Mouse (Mus musculus) forebrain, embryonic 13.5 days (tissue): ENCODE results near the gene Pfkm. TPM values are rescaled to one million over a fixed set of nuclear protein-coding genes. Genes with fewer than 3 reads are reported as not detected.

Experiments used
- ATAC-seq: fragments of 200-750 bp; cut with Nextera tagmentation; 2 replicates; pipeline ENCODE4 v1.8.0; 2017
- H3K27ac ChIP-seq: fragments of 300-500 bp; sonication (generic); 2 replicates; pipeline ENCODE4 v1.5.1; 2015; ENCODE audit warnings: inconsistent platforms, mild to moderate bottlenecking, moderate library complexity
- H3K27me3 ChIP-seq: fragments of 300-500 bp; sonication (generic); 2 replicates; pipeline ENCODE4 v1.6.1; 2015; ENCODE audit warnings: mild to moderate bottlenecking, inconsistent platforms
- H3K36me3 ChIP-seq: fragments of 300-500 bp; sonication (generic); 2 replicates; pipeline ENCODE4 v1.6.1; 2015; ENCODE audit warnings: mild to moderate bottlenecking, inconsistent platforms; ENCODE audit not compliant: poor library complexity, severe bottlenecking
- H3K4me1 ChIP-seq: fragments of 300-500 bp; sonication (generic); 2 replicates; pipeline ENCODE4 v1.6.1; 2015; ENCODE audit warnings: inconsistent platforms
- H3K4me2 ChIP-seq: fragments of 300-500 bp; sonication (generic); 2 replicates; pipeline ENCODE4 v1.6.1; 2015; ENCODE audit warnings: inconsistent platforms, mild to moderate bottlenecking, moderate library complexity
- H3K4me3 ChIP-seq: fragments of 300-500 bp; sonication (generic); 2 replicates; pipeline ENCODE4 v1.5.1; 2015; ENCODE audit warnings: mild to moderate bottlenecking, inconsistent platforms
- H3K9ac ChIP-seq: fragments of 300-500 bp; sonication (generic); 2 replicates; pipeline ENCODE4 v1.6.1; 2015; ENCODE audit warnings: mild to moderate bottlenecking, inconsistent platforms
- H3K9me3 ChIP-seq: fragments of 300-500 bp; sonication (generic); replicated peaks from 2 replicates; pipeline ENCODE4 v1.6.1; 2016; ENCODE audit warnings: inconsistent platforms
- WGBS: fragments of 180-500 bp; shearing (Covaris S2); methylation state at CpG from one replicate; pipeline ENCODE4 v1.1.7; 2015; 5-methylcytosine and 5-hydroxymethylcytosine counted together
- polyA plus RNA-seq: library from polyadenylated mRNA; unstranded; fragments of >200 nt; fragmentation: Nextera tagmentation; extraction: Ambion mirVana; gene quantifications from 2 replicates; pipeline ENCODE4 v1.2.1, GENCODE M21; 2015

Gene Pfkm
- polyA plus RNA-seq, 1 experiment from 2014 or later = 57.7 TPM

GRCm38 (mm10) chr15:98131451-98131850, 39.1 kb downstream of the Pfkm start:
- H3K36me3 ChIP-seq = peaks cover 100% of the 10 kb centered on the region
- no peak overlapping the region for H3K27ac ChIP-seq
- H3K9me3 ChIP-seq = no peaks in the 10 kb centered on the region
- no peak overlapping the region for H3K9ac ChIP-seq
- H3K4me3 ChIP-seq = no peak overlapping the region
- no peaks in the 10 kb centered on the region for H3K27me3 ChIP-seq
- H3K4me1 ChIP-seq = no peaks in the 10 kb centered on the region
- 91% methylated on average over 7 of the region's 7 CpGs for WGBS
- ATAC-seq = no peak
- H3K4me2 ChIP-seq = no peak overlapping the region

DNA sequence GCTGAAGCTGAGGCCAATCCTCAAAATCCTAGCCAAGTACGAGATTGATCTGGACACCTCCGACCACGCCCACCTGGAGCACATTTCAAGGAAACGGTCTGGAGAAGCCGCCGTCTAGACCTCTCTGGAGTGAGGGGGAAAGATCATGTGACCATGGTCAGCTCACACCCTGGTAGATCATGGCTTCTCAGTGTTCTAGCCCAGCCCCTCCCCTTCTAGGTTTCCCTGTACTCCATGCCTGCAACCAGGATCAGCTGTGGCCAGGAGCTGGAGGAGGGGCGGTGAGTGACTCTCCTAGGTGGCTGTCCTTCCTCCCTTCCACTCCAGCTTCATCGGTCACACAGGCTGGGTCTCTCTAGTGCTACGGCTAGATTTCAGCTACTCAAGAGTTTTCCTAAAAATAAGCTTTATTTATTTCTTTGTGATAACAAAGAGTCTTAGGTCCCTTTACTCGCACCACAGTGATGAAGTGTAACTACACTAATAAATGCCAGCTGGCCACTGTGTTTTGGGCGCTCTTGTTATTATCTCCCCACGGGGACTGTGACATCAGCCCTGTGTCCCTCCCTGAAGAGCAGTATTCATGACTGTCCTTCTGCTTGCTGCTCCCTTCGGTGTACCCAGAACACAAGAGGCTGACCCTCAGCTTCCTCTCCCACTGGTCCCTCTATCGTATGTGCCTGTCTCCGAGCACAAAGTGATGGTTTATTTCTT, 39.7 kb downstream of the Pfkm start:
- no peak for ATAC-seq
- Histone ChIP-seq H3K9me3 (no peaks in the 10 kb centered on the region), H3K4me2 (no peak overlapping the region), H3K27me3 (no peaks in the 10 kb centered on the region), H3K4me3 (no peak overlapping the region), H3K9ac (no peak overlapping the region), H3K27ac (no peak overlapping the region), H3K4me1 (no peaks in the 10 kb centered on the region), H3K36me3 (peaks cover 100% of the 10 kb centered on the region)
- WGBS = 94% methylated on average over 15 of the region's 15 CpGs

DNA sequence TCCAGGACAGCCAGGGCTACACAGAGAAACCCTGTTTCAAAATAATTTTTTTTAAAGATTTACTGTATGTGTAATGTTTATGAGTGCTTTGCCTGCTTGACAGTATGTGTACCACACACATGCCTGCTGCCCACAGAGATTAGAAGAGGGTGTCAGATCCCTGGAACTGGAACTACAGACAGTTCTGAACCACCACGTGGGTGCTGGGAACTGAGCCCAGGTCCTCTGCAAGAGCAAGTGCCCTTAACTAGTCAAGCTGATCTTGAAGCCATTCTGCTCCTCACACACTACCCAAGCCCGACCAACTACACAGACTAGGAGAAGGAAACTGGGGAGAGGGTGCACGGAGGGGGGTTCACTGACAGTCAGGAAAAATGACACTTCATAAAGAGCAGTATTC, 41.1 kb downstream of the Pfkm start:
- WGBS = 95% methylated on average over 3 of the region's 3 CpGs
- Histone ChIP-seq H3K27me3 (no peaks in the 10 kb centered on the region), H3K9me3 (no peaks in the 10 kb centered on the region), H3K36me3 (peaks cover 98% of the 10 kb centered on the region), H3K27ac (no peak overlapping the region), H3K4me1 (no peaks in the 10 kb centered on the region), H3K4me3 (no peak overlapping the region), H3K4me2 (no peak overlapping the region), H3K9ac (no peak overlapping the region)
- ATAC-seq = no peak

- peaks cover 96% of the 10 kb centered on the region for H3K36me3 ChIP-seq
- no peaks in the 10 kb centered on the region for H3K27me3 ChIP-seq
- H3K27ac ChIP-seq = no peak overlapping the region
- no peak overlapping the region for H3K4me2 ChIP-seq
- H3K9me3 ChIP-seq = no peaks in the 10 kb centered on the region
- no peak for ATAC-seq
- WGBS = 91% methylated on average over 4 of the region's 4 CpGs
- no peak overlapping the region for H3K4me3 ChIP-seq
- no peaks in the 10 kb centered on the region for H3K4me1 ChIP-seq
- no peak overlapping the region for H3K9ac ChIP-seq
These were observed 41.6 kb downstream of the Pfkm start for GRCm38 (mm10) chr15:98134034-98134433.

- Histone ChIP-seq H3K9me3 (no peaks in the 10 kb centered on the region), H3K27me3 (no peaks in the 10 kb centered on the region), H3K4me3 (no peak overlapping the region), H3K4me1 (no peaks in the 10 kb centered on the region), H3K36me3 (peaks cover 95% of the 10 kb centered on the region), H3K4me2 (no peak overlapping the region), H3K9ac (no peak overlapping the region), H3K27ac (no peak overlapping the region)
- ATAC-seq = no peak
- WGBS = 66% methylated on average over 3 of the region's 3 CpGs
These were observed 42.3 kb downstream of the Pfkm start for GRCm38 (mm10) chr15:98134666-98135065.

- H3K4me3 ChIP-seq = no peak overlapping the region
These were observed 43.3 kb downstream of the Pfkm start for GRCm38 (mm10) chr15:98135671-98136070.

DNA sequence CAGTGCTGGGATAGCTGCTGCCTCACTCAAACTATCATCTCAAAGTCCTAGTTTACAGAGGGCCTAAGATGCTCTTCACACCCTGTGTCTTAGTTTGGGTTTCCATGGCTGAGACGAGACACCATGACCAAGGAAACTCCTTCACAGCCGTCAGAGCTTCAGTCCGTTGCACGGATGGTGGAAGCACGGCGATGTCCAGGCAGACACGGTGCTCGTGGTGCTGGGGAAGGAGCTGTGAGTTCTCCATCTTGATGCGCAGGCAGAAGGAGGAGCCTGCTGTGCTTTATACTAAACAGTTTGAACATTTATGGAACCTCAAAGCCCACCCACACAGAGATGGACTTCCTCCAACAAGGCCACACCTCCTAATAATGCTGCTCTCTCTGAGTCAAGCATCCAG, 44.5 kb downstream of the Pfkm start:
- Histone ChIP-seq H3K4me2 (no peak overlapping the region), H3K4me1 (no peaks in the 10 kb centered on the region), H3K27me3 (no peaks in the 10 kb centered on the region), H3K27ac (no peak overlapping the region), H3K9ac (no peak overlapping the region), H3K36me3 (peaks cover 93% of the 10 kb centered on the region), H3K4me3 (no peak overlapping the region), H3K9me3 (no peaks in the 10 kb centered on the region)
- ATAC-seq = no peak
- WGBS = 97% methylated on average over 9 of the region's 9 CpGs

More at GRCm38 (mm10) chr15:98135671-98136070, 43.3 kb downstream of the Pfkm start:
- no peak overlapping the region for H3K27ac ChIP-seq
- no peak overlapping the region for H3K9ac ChIP-seq
- 93% methylated on average over 13 of the region's 13 CpGs for WGBS
- no peaks in the 10 kb centered on the region for H3K4me1 ChIP-seq
- H3K27me3 ChIP-seq = no peaks in the 10 kb centered on the region
- H3K4me2 ChIP-seq = no peak overlapping the region
- H3K36me3 ChIP-seq = peaks cover 95% of the 10 kb centered on the region
- no peak for ATAC-seq
- H3K9me3 ChIP-seq = no peaks in the 10 kb centered on the region

DNA sequence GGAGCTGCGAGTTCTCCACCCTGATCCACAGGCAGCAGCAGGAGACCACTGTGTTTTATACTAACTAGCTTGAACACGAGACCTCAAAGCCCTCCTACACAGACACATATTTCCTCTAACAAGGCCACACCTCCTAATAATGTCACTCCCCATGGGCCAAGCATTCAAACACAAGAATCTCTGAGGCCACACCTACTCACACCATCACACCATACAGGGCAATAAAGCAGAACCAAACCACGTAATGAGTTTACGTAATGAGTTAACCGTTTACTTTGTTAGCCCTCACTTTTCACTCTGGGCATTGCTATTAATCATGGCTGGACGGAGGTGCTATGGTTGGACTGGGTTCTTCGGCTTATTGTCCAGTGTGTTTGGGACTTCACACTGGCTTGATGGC, 47.4 kb downstream of the Pfkm start:
- no peak for ATAC-seq

GRCm38 (mm10) chr15:98140809-98141208, 48.4 kb downstream of the Pfkm start:
- Histone ChIP-seq H3K4me1 (peaks cover 11% of the 10 kb centered on the region), H3K27me3 (no peaks in the 10 kb centered on the region), H3K9ac (no peak overlapping the region), H3K9me3 (no peaks in the 10 kb centered on the region), H3K4me2 (no peak overlapping the region), H3K27ac (no peak overlapping the region), H3K4me3 (no peak overlapping the region), H3K36me3 (peaks cover 61% of the 10 kb centered on the region)
- 94% methylated on average over 5 of the region's 5 CpGs for WGBS
- ATAC-seq = no peak

More for the DNA sequence above, 47.4 kb downstream of the Pfkm start:
- no peak overlapping the region for H3K4me3 ChIP-seq
- no peak overlapping the region for H3K4me2 ChIP-seq
- H3K9me3 ChIP-seq = no peaks in the 10 kb centered on the region
- WGBS = 78% methylated on average over 7 of the region's 7 CpGs
- H3K4me1 ChIP-seq = peaks cover 8% of the 10 kb centered on the region
- peaks cover 72% of the 10 kb centered on the region for H3K36me3 ChIP-seq
- no peak overlapping the region for H3K9ac ChIP-seq
- H3K27me3 ChIP-seq = no peaks in the 10 kb centered on the region
- no peak overlapping the region for H3K27ac ChIP-seq

DNA sequence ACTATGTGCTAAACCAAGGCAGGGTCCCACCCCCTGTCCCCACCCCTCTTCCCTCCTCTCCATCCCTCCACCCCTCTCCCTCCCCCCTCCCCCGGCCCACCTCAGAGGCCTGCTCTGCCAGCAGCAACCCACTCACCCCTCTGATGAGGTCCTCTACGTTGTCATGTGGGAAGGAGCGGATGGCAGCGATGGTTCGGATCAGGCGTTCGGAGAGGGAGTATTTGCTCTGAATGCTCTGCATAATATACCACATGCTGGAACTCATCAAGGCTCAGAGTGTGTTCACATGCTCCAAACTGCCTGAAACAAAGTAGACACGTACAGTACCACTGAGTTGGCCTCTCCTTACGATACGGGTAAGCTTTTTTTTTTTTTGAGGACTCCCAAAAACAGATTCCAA, 50.1 kb downstream of the Pfkm start:
- no peak overlapping the region for H3K4me2 ChIP-seq
- no peaks in the 10 kb centered on the region for H3K9me3 ChIP-seq
- H3K9ac ChIP-seq = no peak overlapping the region
- H3K4me1 ChIP-seq = peaks cover 14% of the 10 kb centered on the region
- WGBS = 91% methylated on average over 10 of the region's 10 CpGs
- no peak overlapping the region for H3K4me3 ChIP-seq
- peaks cover 44% of the 10 kb centered on the region for H3K36me3 ChIP-seq
- no peaks in the 10 kb centered on the region for H3K27me3 ChIP-seq
- ATAC-seq = no peak
- H3K27ac ChIP-seq = no peak overlapping the region

- H3K9ac ChIP-seq = peak overlapping the region; percentile 94
- WGBS = under 1% methylated on average over 35 of the region's 36 CpGs
- peak overlapping the region; percentile 95 for H3K4me3 ChIP-seq
- H3K36me3 ChIP-seq = peaks cover 25% of the 10 kb centered on the region
- no peaks in the 10 kb centered on the region for H3K27me3 ChIP-seq
- no peak for ATAC-seq
- H3K4me1 ChIP-seq = peaks cover 14% of the 10 kb centered on the region
- H3K9me3 ChIP-seq = no peaks in the 10 kb centered on the region
- peak overlapping the region; percentile 14; the same call in 1 of the 2 replicates for H3K27ac ChIP-seq
- peak overlapping the region; percentile 97 for H3K4me2 ChIP-seq
These were observed 52.6 kb downstream of the Pfkm start for GRCm38 (mm10) chr15:98144861-98145507.

DNA sequence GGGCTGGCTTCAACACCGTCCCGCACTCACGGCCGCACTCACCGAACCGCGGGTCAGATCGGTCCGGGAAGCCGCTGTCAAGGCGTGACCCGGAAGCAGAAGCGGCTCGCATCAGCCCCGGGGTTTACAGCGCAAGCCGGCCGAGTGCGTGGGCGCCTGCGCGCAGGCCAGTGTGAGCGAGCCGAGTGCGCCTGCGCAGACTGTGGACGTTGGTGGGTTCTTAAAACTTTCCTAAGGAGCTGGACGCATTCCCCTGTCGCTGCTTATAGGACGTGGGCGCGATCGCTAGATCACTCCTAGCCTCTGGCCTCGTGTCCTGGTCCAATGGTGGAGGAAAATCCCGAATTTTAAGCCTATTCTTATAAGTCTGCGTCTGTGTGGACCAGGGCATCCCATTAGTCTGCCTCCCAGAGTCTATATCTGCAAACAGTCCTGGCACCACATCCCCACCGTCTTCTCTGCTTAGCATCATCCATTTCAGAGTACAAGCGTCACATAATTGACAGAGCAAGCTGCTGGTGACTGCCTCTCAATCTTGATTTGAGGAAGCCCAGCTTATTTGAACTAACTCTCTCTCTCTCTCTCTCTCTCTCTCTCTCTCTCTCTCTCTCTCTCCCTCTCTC, 53.3 kb downstream of the Pfkm start:
- peak; percentile 98 for ATAC-seq
- Histone ChIP-seq H3K4me3 (peak overlapping the region; percentile 95), H3K4me2 (peak overlapping the region; percentile 97), H3K9me3 (no peaks in the 10 kb centered on the region), H3K27me3 (no peaks in the 10 kb centered on the region), H3K4me1 (peaks cover 14% of the 10 kb centered on the region), H3K9ac (peak overlapping the region; percentile 94), H3K36me3 (peaks cover 18% of the 10 kb centered on the region), H3K27ac (peak overlapping the region; percentile 14; the same call in 1 of the 2 replicates)
- under 1% methylated on average over 38 of the region's 38 CpGs for WGBS
